Mouse (Mus musculus) liver, embryonic 12.5 days (tissue): Measurements from ENCODE around the gene Aph1b. TPM values are rescaled to one million over a fixed set of nuclear protein-coding genes. Genes with fewer than 3 reads are reported as not detected.
A peak's percentile ranks its signal among the peaks of the same experiment; 100 is the strongest.
"Not testable (repeated sequence)": the region's sequence is repeated elsewhere in the genome, so short reads cannot be mapped to it uniquely, and the experiment has no call there.

Experiments used
- ATAC-seq: fragments of 200-750 bp; cut with Nextera tagmentation; 2 replicates; pipeline ENCODE4 v1.8.0; 2017; ENCODE audit warnings: moderate number of reproducible peaks, mild to moderate bottlenecking, moderate library complexity
- H3K27ac ChIP-seq: fragments of 300-500 bp; sonication (generic); 2 replicates; pipeline ENCODE4 v1.5.1; 2016; ENCODE audit warnings: mild to moderate bottlenecking
- H3K27me3 ChIP-seq: fragments of 300-500 bp; sonication (generic); replicated peaks from 2 replicates; pipeline ENCODE4 v1.6.1; 2016; ENCODE audit warnings: mild to moderate bottlenecking, moderate library complexity
- H3K36me3 ChIP-seq: fragments of 300-500 bp; sonication (generic); 2 replicates; pipeline ENCODE4 v1.6.1; 2016; ENCODE audit warnings: mild to moderate bottlenecking, moderate library complexity
- H3K4me1 ChIP-seq: fragments of 300-500 bp; sonication (generic); 2 replicates; pipeline ENCODE4 v1.6.1; 2016
- H3K4me2 ChIP-seq: fragments of 300-500 bp; sonication (generic); 2 replicates; pipeline ENCODE4 v1.6.1; 2016; ENCODE audit warnings: mild to moderate bottlenecking, moderate library complexity
- H3K4me3 ChIP-seq: fragments of 300-500 bp; sonication (generic); 2 replicates; pipeline ENCODE4 v1.5.1; 2016; ENCODE audit warnings: mild to moderate bottlenecking, moderate library complexity
- H3K9ac ChIP-seq: fragments of 300-500 bp; sonication (generic); 2 replicates; pipeline ENCODE4 v1.6.1; 2016; ENCODE audit warnings: mild to moderate bottlenecking, moderate library complexity
- H3K9me3 ChIP-seq: fragments of 300-500 bp; sonication (generic); replicated peaks from 2 replicates; pipeline ENCODE4 v1.6.1; 2016; ENCODE audit warnings: mild to moderate bottlenecking, moderate library complexity
- WGBS: fragments of 180-500 bp; shearing (Covaris S2); methylation state at CpG from one replicate; pipeline ENCODE4 v1.1.7; 2016; ENCODE audit not compliant: insufficient replicate concordance; 5-methylcytosine and 5-hydroxymethylcytosine counted together
- polyA plus RNA-seq: library from polyadenylated mRNA; unstranded; fragments of >200 nt; fragmentation: Nextera tagmentation; extraction: Ambion mirVana; gene quantifications from 2 replicates; pipeline ENCODE4 v1.2.1, GENCODE M21; 2016

Aph1b gene
- polyA plus RNA-seq, 1 experiment from 2014 or later: 1.4 TPM

DNA sequence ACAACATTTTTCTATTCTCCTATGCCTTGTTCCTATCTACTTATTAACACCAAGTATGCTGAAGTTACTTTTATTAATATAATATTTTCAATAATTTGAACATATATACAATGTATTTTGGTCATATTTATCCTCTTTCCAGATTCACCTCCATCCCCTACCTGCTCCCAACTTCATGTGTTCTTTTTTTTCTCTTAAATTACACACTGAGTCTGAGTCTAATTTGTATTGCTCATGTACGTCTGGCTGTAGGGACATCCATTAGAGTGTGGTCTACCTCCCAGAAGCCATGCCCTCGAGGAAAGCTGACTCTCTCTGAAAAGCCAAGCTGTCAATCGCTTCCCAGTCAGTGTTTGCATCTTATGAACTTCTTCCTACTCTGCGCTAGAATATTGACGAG, 1.4 kb upstream of the Aph1b start, which contains the start of gene Gm10647:
TSS of gene Gm10647 (plus strand) at position 301 of the 400 bp plus-strand sequence.
- Histone ChIP-seq H3K27ac (peak within 1 kb of the TSS; percentile 80; the same call in 1 of the 2 replicates), H3K9ac (peak within 1 kb of the TSS; percentile 43), H3K9me3 (no peaks in the 10 kb centered on the region), H3K27me3 (peaks cover 24% of the 10 kb centered on the region), H3K4me1 (peaks cover 20% of the 10 kb centered on the region), H3K4me2 (peak within 1 kb of the TSS; percentile 97), H3K36me3 (no peaks in the 10 kb centered on the region), H3K4me3 (peak within 1 kb of the TSS; percentile 63)
- WGBS: 71% methylated on average over 5 of the region's 5 CpGs
- no peak for ATAC-seq

DNA sequence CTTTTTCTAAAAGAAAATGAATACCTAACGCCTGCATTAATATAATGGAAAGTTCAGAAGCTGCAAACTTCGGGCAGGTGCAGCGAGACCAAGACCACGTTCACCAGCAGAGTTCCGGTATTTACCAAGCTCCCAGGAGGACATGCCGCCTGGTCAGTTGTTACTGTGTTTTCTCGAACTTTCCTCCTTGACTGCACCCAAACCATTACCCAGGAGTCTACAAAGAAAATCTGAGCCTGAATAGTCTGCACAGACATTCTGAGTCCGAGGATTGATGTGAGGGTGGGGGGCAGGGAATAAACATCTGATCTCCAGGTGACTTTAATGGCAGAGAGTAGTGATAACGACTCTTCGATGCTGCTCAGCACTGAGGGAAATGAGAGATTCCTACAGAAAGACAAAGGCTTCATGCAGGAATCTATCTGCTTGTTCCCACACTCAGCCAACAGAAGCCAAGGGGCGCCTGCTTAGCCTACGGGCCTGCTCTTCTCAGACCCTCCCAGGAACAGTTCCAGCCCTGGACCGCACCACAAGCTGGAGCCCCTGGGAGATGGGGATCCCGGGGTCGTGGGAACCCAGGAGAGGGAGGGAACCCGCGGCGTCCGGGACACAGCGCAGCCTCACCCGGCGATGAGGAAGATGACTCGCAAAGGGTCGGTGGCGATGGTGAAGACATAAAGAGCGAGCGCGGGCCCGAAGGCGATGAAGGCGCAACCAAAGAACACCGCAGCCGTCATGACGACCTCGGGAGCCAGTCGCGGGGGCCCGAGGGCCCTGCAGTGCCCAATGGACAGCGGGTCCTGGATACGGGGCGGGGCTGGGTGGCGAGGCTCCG, 444 bp downstream of the Aph1b start:
- Histone ChIP-seq H3K4me2 (peak overlapping the region; percentile 97), H3K36me3 (no peaks in the 10 kb centered on the region), H3K4me3 (peak overlapping the region; percentile 63), H3K9me3 (no peaks in the 10 kb centered on the region), H3K27ac (peak overlapping the region; percentile 43), H3K9ac (peak overlapping the region; percentile 69), H3K4me1 (peaks cover 16% of the 10 kb centered on the region), H3K27me3 (peaks cover 25% of the 10 kb centered on the region)
- WGBS: 3% methylated on average over 43 of the region's 43 CpGs
- no peak for ATAC-seq

GRCm38 (mm10) chr9:66787821-66788220, 7.5 kb downstream of the Aph1b start:
- H3K9me3 ChIP-seq: no peaks in the 10 kb centered on the region
- peaks cover 4% of the 10 kb centered on the region; the same call in 1 of the 2 replicates for H3K27me3 ChIP-seq
- H3K9ac ChIP-seq: no peak overlapping the region
- H3K4me3 ChIP-seq: no peak overlapping the region
- no peak for ATAC-seq
- H3K4me1 ChIP-seq: no peaks in the 10 kb centered on the region
- 13% methylated on average over 2 of the region's 2 CpGs for WGBS
- H3K4me2 ChIP-seq: no peak overlapping the region
- H3K36me3 ChIP-seq: no peaks in the 10 kb centered on the region
- no peak overlapping the region for H3K27ac ChIP-seq

DNA sequence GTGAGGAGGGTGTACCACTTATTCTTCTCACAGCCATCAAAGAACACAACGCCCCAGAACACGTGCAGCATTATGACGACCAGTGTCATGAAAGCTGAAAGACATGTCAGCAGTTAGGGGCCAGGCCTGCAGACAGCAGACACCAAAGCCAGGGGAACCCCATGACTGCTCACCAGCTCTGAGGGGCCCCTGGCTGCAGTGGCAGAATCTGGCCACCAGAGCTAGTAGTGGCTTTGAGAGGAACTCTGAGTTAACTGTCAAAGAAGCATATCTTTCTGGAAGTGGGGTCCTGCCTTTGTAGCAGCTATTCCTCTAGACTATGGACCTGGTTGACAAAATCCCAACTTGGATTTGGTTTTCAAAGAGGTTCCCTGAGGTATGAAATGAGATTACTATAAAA, 10.7 kb downstream of the Aph1b start:
- not testable (repeated sequence) for H3K9me3 ChIP-seq, H3K27ac ChIP-seq, H3K4me1 ChIP-seq, H3K9ac ChIP-seq, H3K4me2 ChIP-seq, ATAC-seq, H3K36me3 ChIP-seq, H3K27me3 ChIP-seq, H3K4me3 ChIP-seq
- WGBS: 53% methylated on average over 2 of the region's 3 CpGs

GRCm38 (mm10) chr9:66770701-66771100, 24.6 kb downstream of the Aph1b start:
- Histone ChIP-seq H3K27me3 (no peaks in the 10 kb centered on the region; the same call in 1 of the 2 replicates), H3K4me1 (no peaks in the 10 kb centered on the region), H3K4me2 (no peak overlapping the region), H3K27ac (no peak overlapping the region), H3K9ac (no peak overlapping the region), H3K4me3 (no peak overlapping the region), H3K36me3 (no peaks in the 10 kb centered on the region), H3K9me3 (no peaks in the 10 kb centered on the region)
- no peak for ATAC-seq

DNA sequence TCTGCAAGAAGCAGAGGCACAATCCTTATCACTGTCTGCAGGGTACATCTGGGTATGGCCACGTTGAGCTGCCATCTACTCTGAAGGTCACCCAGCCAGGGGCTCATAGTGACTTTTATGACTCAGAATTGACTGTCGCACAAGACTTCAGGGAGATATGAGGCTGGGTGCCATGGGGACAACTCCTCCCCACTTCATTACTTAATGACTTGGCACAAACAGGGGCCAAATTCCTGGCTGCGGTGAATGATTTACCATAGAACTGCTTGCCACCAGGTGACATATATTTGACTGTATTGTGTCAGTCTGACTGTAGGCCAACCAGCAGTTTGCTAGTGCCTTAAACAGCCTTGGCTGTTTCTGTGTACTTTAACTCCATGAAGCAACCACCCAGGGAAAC, 26.0 kb downstream of the Aph1b start:
- Histone ChIP-seq H3K4me1 (no peaks in the 10 kb centered on the region), H3K4me2 (no peak overlapping the region), H3K36me3 (no peaks in the 10 kb centered on the region), H3K27me3 (no peaks in the 10 kb centered on the region; the same call in 1 of the 2 replicates), H3K27ac (no peak overlapping the region), H3K9me3 (no peaks in the 10 kb centered on the region), H3K9ac (no peak overlapping the region), H3K4me3 (no peak overlapping the region)
- 53% methylated on average over 3 of the region's 3 CpGs for WGBS
- ATAC-seq: no peak

GRCm38 (mm10) chr9:66768721-66769120, 26.6 kb downstream of the Aph1b start:
- no peak for ATAC-seq
- no peak overlapping the region for H3K9ac ChIP-seq
- H3K27ac ChIP-seq: no peak overlapping the region
- no peak overlapping the region for H3K4me3 ChIP-seq
- H3K36me3 ChIP-seq: no peaks in the 10 kb centered on the region
- no peaks in the 10 kb centered on the region; the same call in 1 of the 2 replicates for H3K27me3 ChIP-seq
- no peaks in the 10 kb centered on the region for H3K4me1 ChIP-seq
- no peak overlapping the region for H3K4me2 ChIP-seq
- no peaks in the 10 kb centered on the region for H3K9me3 ChIP-seq
- 67% methylated on average over 1 of the region's 1 CpGs for WGBS

DNA sequence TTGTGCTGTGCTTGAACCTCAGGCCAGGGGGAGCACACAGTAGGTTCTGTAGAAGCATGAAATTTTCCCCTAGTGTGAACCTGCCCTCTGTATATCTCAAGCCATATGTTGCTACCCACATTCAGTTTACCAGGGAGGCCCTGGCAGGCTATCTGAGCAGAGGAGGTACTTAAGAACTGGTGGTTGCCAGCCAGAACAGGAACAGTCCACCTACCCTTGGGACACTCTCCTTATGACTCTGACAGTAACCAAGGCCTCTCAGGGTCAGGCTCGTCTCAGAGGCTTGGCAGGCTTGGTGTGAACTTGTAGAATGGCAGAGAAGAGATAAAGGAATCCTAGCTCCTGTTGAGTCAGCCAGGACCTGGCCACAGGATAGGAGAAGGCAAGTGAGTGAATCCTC, 34.3 kb downstream of the Aph1b start:
- Histone ChIP-seq H3K27ac (no peak overlapping the region), H3K4me1 (no peaks in the 10 kb centered on the region), H3K9ac (no peak overlapping the region), H3K4me2 (no peak overlapping the region), H3K9me3 (no peaks in the 10 kb centered on the region), H3K36me3 (no peaks in the 10 kb centered on the region), H3K27me3 (no peaks in the 10 kb centered on the region), H3K4me3 (no peak overlapping the region)
- 26% methylated on average over 1 of the region's 1 CpGs for WGBS
- no peak for ATAC-seq

- WGBS: 66% methylated on average over 6 of the region's 6 CpGs
- ATAC-seq: no peak
- H3K27me3 ChIP-seq: no peaks in the 10 kb centered on the region
- no peaks in the 10 kb centered on the region for H3K36me3 ChIP-seq
- no peak overlapping the region for H3K4me3 ChIP-seq
- no peak overlapping the region for H3K27ac ChIP-seq
- H3K9ac ChIP-seq: no peak overlapping the region
- H3K9me3 ChIP-seq: no peaks in the 10 kb centered on the region
- H3K4me1 ChIP-seq: no peaks in the 10 kb centered on the region
- no peak overlapping the region for H3K4me2 ChIP-seq
Observed at GRCm38 (mm10) chr9:66752849-66753248, 42.4 kb downstream of the Aph1b start.

- no peak for ATAC-seq
- 77% methylated on average over 15 of the region's 15 CpGs for WGBS
- no peaks in the 10 kb centered on the region for H3K9me3 ChIP-seq
- H3K27ac ChIP-seq: no peak overlapping the region
- H3K27me3 ChIP-seq: no peaks in the 10 kb centered on the region
- no peak overlapping the region for H3K9ac ChIP-seq
- no peak overlapping the region for H3K4me2 ChIP-seq
- no peaks in the 10 kb centered on the region for H3K36me3 ChIP-seq
- no peak overlapping the region for H3K4me3 ChIP-seq
- H3K4me1 ChIP-seq: no peaks in the 10 kb centered on the region
Observed at GRCm38 (mm10) chr9:66748390-66748789, 46.9 kb downstream of the Aph1b start.

DNA sequence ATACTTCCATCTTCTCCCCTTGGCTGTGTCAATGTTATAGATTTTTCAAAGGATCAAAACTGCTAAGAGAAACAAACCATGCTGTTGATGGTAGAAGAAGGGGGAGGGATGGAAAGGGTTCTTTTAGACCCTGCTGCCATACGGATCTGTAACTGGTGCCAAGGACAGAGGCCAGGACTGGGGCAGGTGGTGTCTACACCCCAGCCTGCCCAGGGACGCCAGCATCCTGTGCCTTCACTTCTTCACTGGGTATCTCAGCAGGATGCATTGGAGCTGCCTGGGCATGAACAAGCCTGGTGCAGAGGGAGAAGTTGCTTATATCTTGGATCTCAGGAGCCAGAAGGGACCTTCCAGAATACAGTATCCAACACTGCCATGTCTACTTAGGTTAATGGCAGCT, 50.8 kb downstream of the Aph1b start:
- Histone ChIP-seq H3K4me1 (no peaks in the 10 kb centered on the region), H3K9ac (no peak overlapping the region), H3K27me3 (no peaks in the 10 kb centered on the region), H3K4me2 (no peak overlapping the region), H3K36me3 (no peaks in the 10 kb centered on the region), H3K9me3 (no peaks in the 10 kb centered on the region), H3K4me3 (no peak overlapping the region), H3K27ac (no peak overlapping the region)
- ATAC-seq: no peak
- WGBS: 60% methylated on average over 2 of the region's 2 CpGs

- H3K27me3 ChIP-seq: no peaks in the 10 kb centered on the region; the same call in 1 of the 2 replicates
- H3K4me2 ChIP-seq: no peak overlapping the region
- H3K36me3 ChIP-seq: no peaks in the 10 kb centered on the region
- H3K4me1 ChIP-seq: 0 out of 2 replicates have a peak, but pooled peaks cover 1% of the 10 kb centered on the region
- H3K4me3 ChIP-seq: no peak overlapping the region
- no peak for ATAC-seq
- no peaks in the 10 kb centered on the region for H3K9me3 ChIP-seq
- no peak overlapping the region for H3K27ac ChIP-seq
- 66% methylated on average over 7 of the region's 7 CpGs for WGBS
- no peak overlapping the region for H3K9ac ChIP-seq
Observed at GRCm38 (mm10) chr9:66739516-66739915, 55.8 kb downstream of the Aph1b start.
